Mouse (Mus musculus) lung, postnatal 0 days (tissue): ENCODE results near the gene Mbnl2. TPM values are rescaled to one million over a fixed set of nuclear protein-coding genes. Genes with fewer than 3 reads are reported as not detected.
A peak's percentile ranks its signal among the peaks of the same experiment; 100 is the strongest.

Source experiments
- ATAC-seq: fragments of 200-750 bp; cut with Nextera tagmentation; 2 replicates; pipeline ENCODE4 v1.8.0; 2017; ENCODE audit warnings: moderate library complexity
- DNase-seq: peaks from one replicate; pipeline ENCODE4 v3.0.0-alpha.2; 2016; ENCODE audit warnings: low spot score
- H3K27ac ChIP-seq: fragments of 300-500 bp; sonication (generic); 2 replicates; pipeline ENCODE4 v1.5.1; 2014; ENCODE audit warnings: antibody characterized with exemption, mild to moderate bottlenecking, low read length, mixed read lengths
- H3K27me3 ChIP-seq: fragments of 300-500 bp; sonication (generic); replicated peaks from 2 replicates; pipeline ENCODE4 v1.6.1; 2014; ENCODE audit warnings: low read length, mixed read lengths; ENCODE audit not compliant: insufficient read depth
- H3K36me3 ChIP-seq: fragments of 300-500 bp; sonication (generic); 2 replicates; pipeline ENCODE4 v1.6.1; 2014; ENCODE audit warnings: low read length, mixed read lengths; ENCODE audit not compliant: insufficient read depth
- H3K4me1 ChIP-seq: fragments of 300-500 bp; sonication (generic); 2 replicates; pipeline ENCODE4 v1.6.1; 2014; ENCODE audit warnings: antibody characterized with exemption, low read depth, low read length, mixed read lengths; ENCODE audit not compliant: insufficient read depth
- H3K4me2 ChIP-seq: fragments of 300-500 bp; sonication (generic); replicated peaks from 2 replicates; pipeline ENCODE4 v1.6.1; 2014; ENCODE audit warnings: low read depth, mild to moderate bottlenecking, low read length, moderate library complexity, mixed read lengths
- H3K4me3 ChIP-seq: fragments of 300-500 bp; sonication (generic); 2 replicates; pipeline ENCODE4 v1.5.1; 2014; ENCODE audit warnings: low read depth, low read length
- H3K9ac ChIP-seq: fragments of 300-500 bp; sonication (generic); replicated peaks from 2 replicates; pipeline ENCODE4 v1.6.1; 2014; ENCODE audit warnings: low read depth, mild to moderate bottlenecking
- H3K9me3 ChIP-seq: fragments of 300-500 bp; sonication (generic); 2 replicates; pipeline ENCODE4 v1.6.1; 2016; ENCODE audit warnings: low read length, mixed read lengths
- CTCF ChIP-seq: IDR thresholded peaks from 2 replicates; pipeline ENCODE4 v1.5.1; 2016; ENCODE audit warnings: antibody characterized with exemption, mild to moderate bottlenecking
- EP300 ChIP-seq: IDR thresholded peaks from 2 replicates; pipeline ENCODE4 v1.6.1; 2016; ENCODE audit warnings: antibody characterized with exemption, mild to moderate bottlenecking, control low read depth
- WGBS: fragments of 180-500 bp; shearing (Covaris S2); extraction: QIAGEN DNeasy Blood & Tissue Kit; methylation state at CpG from one replicate; pipeline ENCODE4 v1.1.7; 2014; 5-methylcytosine and 5-hydroxymethylcytosine counted together
- polyA plus RNA-seq: library from polyadenylated mRNA; unstranded; fragments of >200 nt; fragmentation: Nextera tagmentation; extraction: Ambion mirVana; gene quantifications from 2 replicates; pipeline ENCODE4 v1.2.1, GENCODE M21; 2015

The Mbnl2 gene
- polyA plus RNA-seq, 1 experiment from 2014 or later: 171 TPM

GRCm38 (mm10) chr14:120401158-120401557 lies 125.7 kb downstream of the Mbnl2 start:
- no peak overlapping the region for H3K4me3 ChIP-seq
- no peak overlapping the region for H3K27ac ChIP-seq
- no peaks in the 10 kb centered on the region for H3K4me1 ChIP-seq
- no peak for ATAC-seq
- H3K4me2 ChIP-seq: no peak overlapping the region
- WGBS: 87% methylated on average over 15 of the region's 15 CpGs
- DNase-seq: no peak
- no peaks in the 10 kb centered on the region for H3K27me3 ChIP-seq
- H3K36me3 ChIP-seq: peaks cover 38% of the 10 kb centered on the region
- H3K9ac ChIP-seq: no peak overlapping the region
- TF ChIP-seq EP300 (no peak), CTCF (no peak)
- H3K9me3 ChIP-seq: no peaks in the 10 kb centered on the region

GRCm38 (mm10) chr14:120402715-120403114 lies 127.2 kb downstream of the Mbnl2 start:
- WGBS: 93% methylated on average over 9 of the region's 9 CpGs
- no peaks in the 10 kb centered on the region for H3K27me3 ChIP-seq
- H3K36me3 ChIP-seq: peaks cover 26% of the 10 kb centered on the region
- H3K9ac ChIP-seq: no peak overlapping the region
- no peak for TF ChIP-seq CTCF
- no peak for TF ChIP-seq EP300
- DNase-seq (no peak), ATAC-seq (no peak)
- no peaks in the 10 kb centered on the region for H3K4me1 ChIP-seq
- no peak overlapping the region for H3K4me3 ChIP-seq
- H3K9me3 ChIP-seq: no peaks in the 10 kb centered on the region
- no peak overlapping the region for H3K27ac ChIP-seq
- no peak overlapping the region for H3K4me2 ChIP-seq

GRCm38 (mm10) chr14:120404364-120404763 lies 128.9 kb downstream of the Mbnl2 start:
- Histone ChIP-seq H3K9ac (no peak overlapping the region), H3K9me3 (no peaks in the 10 kb centered on the region), H3K27ac (no peak overlapping the region), H3K4me2 (no peak overlapping the region), H3K4me3 (no peak overlapping the region), H3K36me3 (peaks cover 33% of the 10 kb centered on the region), H3K4me1 (no peaks in the 10 kb centered on the region), H3K27me3 (no peaks in the 10 kb centered on the region)
- DNase-seq (no peak), ATAC-seq (no peak)
- no peak for TF ChIP-seq EP300
- peak; percentile 34; the same call in 1 of the 2 replicates for TF ChIP-seq CTCF
- WGBS: 95% methylated on average over 7 of the region's 7 CpGs

- Histone ChIP-seq H3K4me2 (no peak overlapping the region), H3K9ac (no peak overlapping the region), H3K4me3 (no peak overlapping the region), H3K4me1 (no peaks in the 10 kb centered on the region), H3K9me3 (no peaks in the 10 kb centered on the region), H3K27me3 (no peaks in the 10 kb centered on the region), H3K27ac (peak overlapping the region; percentile 79), H3K36me3 (peaks cover 27% of the 10 kb centered on the region)
- peak; percentile 20 for DNase-seq
- TF ChIP-seq EP300 (no peak), CTCF (no peak)
- 55% methylated on average over 17 of the region's 17 CpGs for whole genome bisulfite sequencing
- ATAC-seq: no peak
Measured at GRCm38 (mm10) chr14:120404811-120405582, 129.5 kb downstream of the Mbnl2 start.

GRCm38 (mm10) chr14:120405597-120405996 lies 130.1 kb downstream of the Mbnl2 start:
- no peaks in the 10 kb centered on the region for H3K27me3 ChIP-seq
- peak overlapping the region; percentile 79 for H3K27ac ChIP-seq
- H3K4me3 ChIP-seq: no peak overlapping the region
- H3K9me3 ChIP-seq: no peaks in the 10 kb centered on the region
- no peak overlapping the region for H3K9ac ChIP-seq
- H3K36me3 ChIP-seq: peaks cover 22% of the 10 kb centered on the region; the same call in 1 of the 2 replicates
- no peak overlapping the region for H3K4me2 ChIP-seq
- DNase-seq (peak; percentile 31), ATAC-seq (0 out of 2 replicates have a peak, but pooled peaks have one; percentile 19)
- no peaks in the 10 kb centered on the region for H3K4me1 ChIP-seq
- TF ChIP-seq CTCF (no peak), EP300 (no peak)
- WGBS: 59% methylated on average over 3 of the region's 3 CpGs

GRCm38 (mm10) chr14:120406271-120406670 lies 130.8 kb downstream of the Mbnl2 start:
- Histone ChIP-seq H3K9me3 (no peaks in the 10 kb centered on the region), H3K4me1 (no peaks in the 10 kb centered on the region), H3K27me3 (no peaks in the 10 kb centered on the region), H3K9ac (no peak overlapping the region), H3K4me2 (no peak overlapping the region), H3K4me3 (no peak overlapping the region), H3K36me3 (peaks cover 16% of the 10 kb centered on the region; the same call in 1 of the 2 replicates), H3K27ac (peak overlapping the region; percentile 79)
- WGBS: 46% methylated on average over 6 of the region's 6 CpGs
- DNase-seq (peak; percentile 78), ATAC-seq (peak; percentile 87)
- 0 out of 2 replicates have a peak, but pooled peaks have one; percentile 20 for TF ChIP-seq EP300
- TF ChIP-seq CTCF: no peak
